Mouse (Mus musculus) heart, adult 2 months (tissue): ENCODE results near the gene Jun.

Experiments
- CTCF ChIP-seq: fragments of 200-600 bp; IDR thresholded peaks from 2 replicates; pipeline ENCODE4 v1.8.1; 2022; ENCODE audit warnings: antibody characterized with exemption, mild to moderate bottlenecking, moderate library complexity
- EP300 ChIP-seq: fragments of 200-500 bp; IDR thresholded peaks from 2 replicates; pipeline ENCODE4 v1.6.1; 2011; ENCODE audit warnings: low read depth, low read length, control low read depth; ENCODE audit not compliant: insufficient read depth
- POLR2A ChIP-seq: fragments of 200-500 bp; IDR thresholded peaks from 2 replicates; pipeline ENCODE4 v1.6.1; 2011; ENCODE audit warnings: mild to moderate bottlenecking, low read depth, low read length, control low read depth; ENCODE audit not compliant: insufficient read depth

DNA sequence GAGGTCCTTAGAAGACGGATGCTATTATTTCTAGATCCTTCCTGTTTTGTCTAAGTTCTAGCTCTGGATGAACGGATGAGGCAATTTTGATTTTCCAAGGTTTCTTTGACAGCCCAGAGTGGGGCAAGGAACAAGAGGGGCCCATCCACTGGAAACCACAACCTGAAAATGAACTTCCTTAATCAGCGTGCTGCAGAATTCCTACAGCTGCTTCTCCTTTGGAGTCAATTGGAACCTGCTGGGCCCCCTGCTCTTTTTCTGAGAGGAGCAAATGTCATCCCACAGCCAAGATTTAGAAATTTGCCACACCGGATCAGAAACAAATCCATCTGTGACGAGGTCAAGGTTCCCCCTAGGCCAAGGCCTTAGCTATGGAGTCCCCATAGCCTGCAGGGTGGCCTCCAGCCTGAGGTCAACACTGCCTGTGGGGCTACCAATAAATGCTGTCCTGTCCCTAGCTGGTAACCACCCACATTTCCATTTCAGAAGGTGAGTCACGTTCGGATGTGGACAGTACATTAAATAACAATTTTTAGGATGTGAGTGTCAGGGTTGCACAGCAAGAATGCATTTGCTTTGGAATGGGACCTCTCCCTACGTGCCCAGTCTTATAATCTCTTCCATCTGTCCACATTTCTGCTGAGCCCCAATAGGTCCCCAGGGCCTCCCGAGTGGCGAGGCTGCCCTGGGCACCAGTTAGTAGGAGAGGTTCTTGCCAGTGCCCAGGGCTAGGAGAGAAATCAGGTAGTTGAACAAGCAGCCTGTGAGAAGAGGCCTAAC, 46.1 kb upstream of the Jun start:
- TF ChIP-seq CTCF (no peak), EP300 (no peak), POLR2A (no peak)
